Mouse (Mus musculus): ENCODE results near the gene Angpt4. TPM values are rescaled to one million over a fixed set of nuclear protein-coding genes. Genes with fewer than 3 reads are reported as not detected.

Gene Angpt4
- 0.08 and 0.09 TPM in 2 replicates for polyA plus RNA-seq (2021; fragmentation: Nextera tagmentation)
- long read RNA-seq, experiment 1, partial matches to known transcripts = 0 of 1 reads
- long read RNA-seq, experiment 1, other reads (novel, unspliced or antisense) = 1 of 1 reads
- long read RNA-seq, experiment 2 = 0 reads

DNA sequence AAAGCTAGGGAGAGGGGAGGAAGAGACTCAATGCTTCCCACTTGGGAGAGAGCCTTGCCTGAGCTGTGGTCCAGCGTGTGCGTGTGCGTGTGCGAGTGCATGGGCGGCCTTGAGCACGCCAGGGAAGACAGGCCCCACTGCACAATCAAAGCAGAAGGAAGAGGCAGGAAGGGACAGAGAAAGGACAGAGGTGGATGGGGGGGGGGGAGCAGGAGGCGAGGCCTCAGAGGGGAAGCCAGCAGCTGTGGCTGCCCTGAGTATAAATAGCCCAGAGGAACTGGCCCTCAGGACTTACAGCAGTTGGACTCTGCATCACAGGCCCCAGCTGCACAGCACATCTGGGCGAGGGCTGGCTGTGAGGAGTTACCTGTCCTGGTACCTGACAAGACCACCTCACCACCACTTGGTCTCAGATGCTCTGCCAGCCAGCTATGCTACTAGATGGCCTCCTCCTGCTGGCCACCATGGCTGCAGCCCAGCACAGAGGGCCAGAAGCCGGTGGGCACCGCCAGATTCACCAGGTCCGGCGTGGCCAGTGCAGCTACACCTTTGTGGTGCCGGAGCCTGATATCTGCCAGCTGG, at the start of gene Angpt4:
Gene Angpt4 (plus strand): TSS at position 292 of the 582 bp plus-strand sequence.

DNA sequence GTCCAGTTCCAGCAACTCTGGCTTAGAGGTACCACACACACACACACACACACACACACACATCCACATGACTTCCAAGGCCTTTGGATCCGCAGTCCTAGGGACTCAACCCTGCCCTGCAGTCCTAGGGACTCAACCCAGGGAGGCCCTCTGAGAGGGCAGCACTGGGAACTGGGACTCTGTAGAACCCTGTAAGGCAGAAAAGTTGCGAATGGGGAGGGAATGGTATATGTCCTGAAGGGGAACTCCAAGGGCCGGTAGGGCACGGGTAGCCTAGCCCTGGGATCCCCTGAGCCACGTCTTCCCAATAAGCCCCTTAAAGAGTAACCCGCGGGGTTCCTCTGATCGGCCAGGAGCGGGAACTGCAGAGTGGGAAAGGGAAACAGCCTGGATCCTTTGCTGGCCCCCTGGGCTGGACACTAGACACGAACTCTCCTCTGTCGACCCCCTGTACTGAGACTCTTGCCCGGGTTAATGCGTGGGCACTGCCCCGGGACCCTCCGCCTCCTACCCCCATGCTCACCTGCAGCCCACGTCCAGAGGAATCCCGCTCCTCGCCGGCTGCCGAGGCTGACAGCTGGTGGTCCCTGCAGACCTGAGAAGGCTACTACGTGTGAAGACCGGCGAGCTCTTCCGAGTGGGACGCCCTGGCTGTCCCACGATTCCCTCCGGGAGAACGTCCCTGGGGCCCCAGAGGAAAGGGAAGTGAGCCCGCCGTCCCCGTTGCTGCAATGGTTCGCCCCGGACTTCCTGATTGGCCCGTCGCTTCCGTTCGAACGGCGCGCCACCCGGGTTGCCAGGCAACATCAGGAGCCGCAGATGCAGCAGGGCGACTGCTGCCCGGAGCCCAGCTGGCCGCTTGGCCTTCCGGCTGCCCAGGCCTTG, 68.7 kb downstream of the Angpt4 start, which contains the start of gene Fam110a:
Gene Fam110a (minus strand): TSS at position 750 of the 885 bp plus-strand sequence.

Small RNA genes within 50 kb of the gene (microRNA-seq; reads per million reads assigned to microRNA genes)
- not detected for gene Mir1953

Other genes with a start within 250 kb of the Angpt4 start
- 0.14 and 0.16 TPM in 2 replicates for gene Rad21l, start 242.7 kb upstream of the Angpt4 start, polyA plus RNA-seq (2021; fragmentation: Nextera tagmentation)
- 6.7 and 7.1 TPM in 2 replicates for gene Tmem74b, start 209.2 kb upstream of the Angpt4 start, polyA plus RNA-seq (2021; fragmentation: Nextera tagmentation)
- 37.8 and 42.5 TPM in 2 replicates for gene Psmf1, start 167.0 kb upstream of the Angpt4 start, polyA plus RNA-seq (2021; fragmentation: Nextera tagmentation)
- gene Rspo4, start 68.3 kb upstream of the Angpt4 start, polyA plus RNA-seq (2021; fragmentation: Nextera tagmentation) = 0.08 and 0.16 TPM in 2 replicates
- gene Fam110a, start 69.0 kb downstream of the Angpt4 start, polyA plus RNA-seq (2021; fragmentation: Nextera tagmentation) = 10.7 and 12.9 TPM in 2 replicates
- 2.5 and 2.6 TPM in 2 replicates for gene Slc52a3, start 85.3 kb downstream of the Angpt4 start, polyA plus RNA-seq (2021; fragmentation: Nextera tagmentation)
- 1.2 TPM in 2 replicates for gene Scrt2, start 170.3 kb downstream of the Angpt4 start, polyA plus RNA-seq (2021; fragmentation: Nextera tagmentation)
- gene Srxn1, start 194.3 kb downstream of the Angpt4 start, polyA plus RNA-seq (2021; fragmentation: Nextera tagmentation) = 20.7 and 25.6 TPM in 2 replicates
- gene Tcf15, start 232.4 kb downstream of the Angpt4 start, polyA plus RNA-seq (2021; fragmentation: Nextera tagmentation) = 0.30 and 0.87 TPM in 2 replicates

All from layer of hippocampus, adult 6 months (tissue).